Mouse (Mus musculus): Measurements from ENCODE around the gene Ptpra.

DNA sequence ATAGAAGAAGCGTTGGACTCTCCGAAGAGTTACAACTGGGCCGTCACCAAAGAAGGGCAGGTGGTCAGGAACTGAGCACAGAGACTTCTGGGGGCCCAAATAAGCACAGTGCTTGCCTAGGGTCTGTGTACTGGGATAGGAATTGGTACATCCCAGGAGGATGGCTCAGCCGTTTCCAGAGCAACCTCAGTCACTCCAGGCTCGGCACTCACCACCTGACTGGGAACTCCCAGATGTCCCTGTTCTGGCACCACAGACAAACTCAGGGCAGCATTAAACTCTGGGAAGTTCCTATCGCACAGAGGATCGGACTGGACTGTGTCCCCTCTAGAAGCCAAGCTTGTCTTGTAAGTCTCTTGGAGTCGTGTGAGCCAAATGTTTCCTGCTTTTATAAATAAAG lies 114.9 kb downstream of the Ptpra start:
- no peak for TF ChIP-seq E2F4 (IDR thresholded peaks at IDR 0.05; ENCODE audit: insufficient read depth)
- no peak for TF ChIP-seq POLR2A (IDR thresholded peaks at IDR 0.05; ENCODE audit: insufficient read length, low read depth)
- no peak for TF ChIP-seq POLR2AphosphoS2 (IDR thresholded peaks at IDR 0.05; ENCODE audit: insufficient read length, low read depth)
- TF ChIP-seq MAX (IDR thresholded peaks at IDR 0.05; ENCODE audit: low read depth) = no peak
- no peak for TF ChIP-seq CEBPB (IDR thresholded peaks at IDR 0.05; ENCODE audit: insufficient read depth, poor library complexity, severe bottlenecking)
- no peak for TF ChIP-seq USF1 (IDR thresholded peaks at IDR 0.05; ENCODE audit: low read depth)
- no peak for TF ChIP-seq MYOD1 (IDR thresholded peaks at IDR 0.05; ENCODE audit: control insufficient read depth in 1 of 3, insufficient read length in 2 of 3, low read depth in 2 of 3)

Measured in myocyte (in vitro differentiated cells).